Mouse (Mus musculus) heart, postnatal 4 days (tissue): Measurements from ENCODE around the gene Ache. TPM values are rescaled to one million over a fixed set of nuclear protein-coding genes. Genes with fewer than 3 reads are reported as not detected.
A peak's percentile ranks its signal among the peaks of the same experiment; 100 is the strongest.

Source experiments
- DNase-seq: peaks from one replicate; pipeline ENCODE4 v3.0.0; 2021
- microRNA-seq, 2 experiments: library from miRNA; unstranded; fragments of <30 nt; microRNA quantifications; one replicate each; pipeline ENCODE4 v1.2.0; 2021 to 2022
- total RNA-seq, 2 experiments: library from RNA; stranded (reverse); gene quantifications; 2 replicates each; pipeline ENCODE4 v1.2.3; 2021

The Ache gene
- total RNA-seq, 2 experiments from 2014 or later: 3.9 to 4.3 TPM

- DNase-seq: no peak
Measured at GRCm38 (mm10) chr5:137334317-137334716, 47.0 kb downstream of the Ache start.

- DNase-seq: no peak
Measured at GRCm38 (mm10) chr5:137335066-137335465, 47.7 kb downstream of the Ache start.

GRCm38 (mm10) chr5:137337190-137337589, 49.9 kb downstream of the Ache start:
- no peak for DNase-seq

- DNase-seq: peak; percentile 93
Measured at GRCm38 (mm10) chr5:137338256-137338655, 50.9 kb downstream of the Ache start.

- DNase-seq: peak; percentile 72
Measured at GRCm38 (mm10) chr5:137338663-137339289, 51.5 kb downstream of the Ache start.

- DNase-seq: peak; percentile 79
Measured at GRCm38 (mm10) chr5:137339290-137339979, 52.1 kb downstream of the Ache start.

GRCm38 (mm10) chr5:137340222-137340621, 52.9 kb downstream of the Ache start:
- DNase-seq: no peak

- no peak for DNase-seq
Measured at GRCm38 (mm10) chr5:137342407-137343012, 55.2 kb downstream of the Ache start.

GRCm38 (mm10) chr5:137343412-137343811, 56.1 kb downstream of the Ache start:
- no peak for DNase-seq

GRCm38 (mm10) chr5:137343869-137344268, 56.5 kb downstream of the Ache start:
- no peak for DNase-seq

Small RNA genes within 50 kb of the gene (microRNA-seq; reads per million reads assigned to microRNA genes)
- gene Mir7036 (0.69 to 3.3 reads per million in 2 experiments), gene Mir8116 (0 to 0.61 reads per million in 2 experiments)

Other genes with a start within 250 kb of the Ache start
- 10 to 100 TPM; 70.9 to 82.3 TPM for gene Ap1s1, start 241.4 kb upstream of the Ache start, total RNA-seq
- 10 to 100 TPM; 13.4 to 14.0 TPM for gene Serpine1, start 215.3 kb upstream of the Ache start, total RNA-seq
- 10 to 100 TPM; 15.7 to 15.9 TPM for gene Trim56, start 171.3 kb upstream of the Ache start, total RNA-seq
- not detected for gene Muc3, start 138.2 kb upstream of the Ache start, total RNA-seq
- gene Muc3a, start 75.1 kb upstream of the Ache start, total RNA-seq: under 1 TPM; 0.32 to 0.33 TPM
- gene Ufsp1, start 7.1 kb downstream of the Ache start, total RNA-seq: 1 to 10 TPM; 7.5 to 8.0 TPM
- 100 to 1,000 TPM; 108 to 119 TPM for gene Srrt, start 20.2 kb downstream of the Ache start, total RNA-seq
- gene Trip6, start 26.9 kb downstream of the Ache start, total RNA-seq: 10 to 100 TPM; 32.5 to 36.0 TPM
- 1 to 10 TPM; 5.0 to 5.5 TPM for gene Slc12a9, start 46.1 kb downstream of the Ache start, total RNA-seq
- 100 to 1,000 TPM; 102 to 108 TPM for gene Ephb4, start 62.6 kb downstream of the Ache start, total RNA-seq
- gene Zan, start 189.5 kb downstream of the Ache start, total RNA-seq: under 1 TPM; 0.05 to 0.07 TPM
- gene Pop7, start 215.0 kb downstream of the Ache start, total RNA-seq: 10 to 100 TPM; 25.1 to 26.0 TPM
- gene Gigyf1, start 231.0 kb downstream of the Ache start, total RNA-seq: 10 to 100 TPM; 30.5 to 32.4 TPM
- gene Epo, start 245.7 kb downstream of the Ache start, total RNA-seq: not detected
- gene Gnb2, start 246.0 kb downstream of the Ache start, total RNA-seq: 100 to 1,000 TPM; 560 to 578 TPM